Mouse (Mus musculus) MEL (cell line): Measurements from ENCODE around the gene Tmem130.

Experiments
- CTCF ChIP-seq, 3 experiments: IDR thresholded peaks in 2 of 3; conservative IDR thresholded peaks in 1 of 3; 2 replicates each; pipeline ENCODE4 v1.5.1; 2011 to 2012; ENCODE audit warnings: low read length in 3 of 3, low read depth in 2 of 3, mild to moderate bottlenecking in 2 of 3, improper control_type of control experiment in 1 of 3, inconsistent platforms in 1 of 3, mixed read lengths in 1 of 3, moderate library complexity in 1 of 3; ENCODE audit not compliant: control insufficient read depth in 1 of 3, insufficient read depth in 1 of 3, poor library complexity in 1 of 3, severe bottlenecking in 1 of 3
- ELF1 ChIP-seq: IDR thresholded peaks from 2 replicates; pipeline ENCODE4 v1.6.1; 2014; ENCODE audit warnings: low read depth, mild to moderate bottlenecking, inconsistent platforms, low read length, improper control_type of control experiment, moderate library complexity
- EP300 ChIP-seq, 2 experiments: IDR thresholded peaks; 2 replicates each; pipeline ENCODE4 v1.6.1; 2011; ENCODE audit warnings: improper control_type of control experiment in 2 of 2, low read length in 2 of 2, low read depth in 1 of 2, mild to moderate bottlenecking in 1 of 2
- MAX ChIP-seq: IDR thresholded peaks from 2 replicates; pipeline ENCODE4 v1.6.1; 2011; ENCODE audit warnings: low read length, improper control_type of control experiment
- POLR2A ChIP-seq, 2 experiments: IDR thresholded peaks; 2 replicates each; pipeline ENCODE4 v1.6.1; 2011 to 2012; ENCODE audit warnings: low read length in 2 of 2, mild to moderate bottlenecking in 2 of 2, control low read depth in 1 of 2, improper control_type of control experiment in 1 of 2, low read depth in 1 of 2, moderate library complexity in 1 of 2; ENCODE audit not compliant: control insufficient read depth in 1 of 2, insufficient read depth in 1 of 2, poor library complexity in 1 of 2
- TCF12 ChIP-seq: IDR thresholded peaks from 2 replicates; pipeline ENCODE4 v1.6.1; 2014; ENCODE audit warnings: low read depth, mild to moderate bottlenecking, inconsistent platforms, low read length, improper control_type of control experiment, moderate library complexity
- USF2 ChIP-seq, 2 experiments: IDR thresholded peaks; 2 replicates each; pipeline ENCODE4 v1.6.1; 2011 to 2012; ENCODE audit warnings: improper control_type of control experiment in 2 of 2, low read length in 2 of 2, borderline replicate concordance in 1 of 2, inconsistent platforms in 1 of 2, low read depth in 1 of 2, mild to moderate bottlenecking in 1 of 2; ENCODE audit not compliant: insufficient read depth in 1 of 2
- ZMIZ1 ChIP-seq: IDR thresholded peaks from 2 replicates; pipeline ENCODE4 v1.6.1; 2012; ENCODE audit warnings: low read depth, mild to moderate bottlenecking, inconsistent platforms, low read length, improper control_type of control experiment, moderate library complexity

DNA sequence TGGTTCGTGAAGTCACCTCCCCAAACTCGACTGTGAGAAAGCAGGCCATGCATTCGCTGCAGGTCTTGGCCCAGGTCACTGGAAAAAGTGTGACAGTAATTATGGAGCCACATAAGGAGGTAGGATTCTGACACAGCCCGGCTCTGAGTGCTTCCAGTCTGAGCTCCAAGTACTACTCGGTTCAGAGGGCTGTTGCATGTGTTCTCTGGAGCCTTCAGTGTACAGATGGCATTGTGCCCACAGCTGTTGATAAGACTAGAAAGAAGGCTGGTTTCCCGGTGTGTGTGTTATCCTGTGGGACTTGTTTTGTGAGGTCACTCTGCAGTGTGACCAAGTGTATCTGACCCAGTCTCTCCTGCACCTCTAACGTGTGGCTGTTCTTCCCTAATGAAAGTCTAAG lies 42.6 kb upstream of the Tmem130 start:
- no peak for TF ChIP-seq POLR2A (IDR thresholded peaks at IDR 0.05; ENCODE audit: control insufficient read depth in 1 of 2, insufficient read depth in 1 of 2, low read depth in 1 of 2, low read length in 2 of 2, poor library complexity in 1 of 2)
- no peak for TF ChIP-seq EP300 (IDR thresholded peaks at IDR 0.05; ENCODE audit: low read depth in 1 of 2, low read length in 2 of 2)
- TF ChIP-seq CTCF (IDR thresholded peaks at IDR 0.05 in 2 of 3, conservative IDR thresholded peaks at IDR 0.05 in 1 of 3; ENCODE audit: control insufficient read depth in 1 of 3, insufficient read depth in 1 of 3, low read depth in 2 of 3, low read length in 3 of 3, poor library complexity in 1 of 3, severe bottlenecking in 1 of 3), result no peak
- no peak for TF ChIP-seq ZMIZ1
- no peak for TF ChIP-seq MAX
- no peak for TF ChIP-seq USF2 (IDR thresholded peaks at IDR 0.05; ENCODE audit: borderline replicate concordance in 1 of 2, insufficient read depth in 1 of 2, low read depth in 1 of 2, low read length in 2 of 2)
- TF ChIP-seq TCF12, result no peak
- no peak for TF ChIP-seq ELF1
